Mouse (Mus musculus): ENCODE measurements around the gene Map3k20.

The Map3k20 gene

DNA sequence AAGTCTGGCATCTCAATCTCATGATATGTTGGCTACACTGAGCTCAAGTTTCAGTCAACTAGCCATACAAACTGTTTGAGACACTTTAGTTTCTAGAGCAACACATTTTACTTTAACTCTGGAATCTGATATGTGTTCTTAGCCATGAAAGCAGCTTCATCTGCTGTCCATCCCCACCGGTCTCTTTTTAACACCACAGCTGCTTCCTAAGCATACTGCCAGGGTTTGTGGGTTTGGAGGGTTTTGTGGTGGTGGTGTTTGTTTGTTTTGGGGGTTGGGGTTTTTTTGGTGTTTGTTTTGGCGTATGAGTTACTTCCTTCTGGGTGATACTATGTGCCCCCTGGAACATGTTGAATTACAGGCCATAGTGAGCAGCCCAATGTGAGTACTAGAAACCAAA, 35.2 kb downstream of the Map3k20 start:
- WGBS, result 79% methylated on average over 2 of the region's 2 CpGs

- 82% methylated on average over 5 of the region's 5 CpGs for WGBS
Observed at GRCm38 (mm10) chr2:72321591-72321990, 36.2 kb downstream of the Map3k20 start.

- 84% methylated on average over 11 of the region's 11 CpGs for WGBS
Observed at GRCm38 (mm10) chr2:72322681-72323353, 37.4 kb downstream of the Map3k20 start.

GRCm38 (mm10) chr2:72324436-72324835, 39.0 kb downstream of the Map3k20 start:
- WGBS, result 28% methylated on average over 12 of the region's 12 CpGs

DNA sequence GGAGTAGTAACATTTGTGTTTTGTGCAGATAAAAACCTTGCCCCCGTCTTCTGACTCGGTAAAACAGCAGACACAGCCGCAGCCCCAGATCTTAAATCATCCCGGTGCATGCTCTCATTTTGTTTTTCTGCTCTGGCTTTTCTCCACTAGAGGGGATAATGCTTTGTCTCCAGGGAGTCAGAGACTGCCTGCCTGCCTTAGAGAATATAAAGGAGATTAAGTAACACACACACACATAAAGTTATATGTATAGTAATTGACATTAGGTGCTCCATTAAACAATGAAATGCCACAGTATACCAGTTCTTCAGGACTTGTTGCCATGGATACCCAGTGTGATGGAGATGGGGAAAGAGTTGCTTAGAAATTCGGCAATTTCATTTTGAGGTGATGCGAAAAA, 41.1 kb downstream of the Map3k20 start:
- 43% methylated on average over 6 of the region's 6 CpGs for WGBS

GRCm38 (mm10) chr2:72328435-72328834, 43.0 kb downstream of the Map3k20 start:
- 81% methylated on average over 3 of the region's 3 CpGs for WGBS

GRCm38 (mm10) chr2:72330955-72331481, 45.6 kb downstream of the Map3k20 start:
- 85% methylated on average over 12 of the region's 12 CpGs for WGBS

- WGBS, result 62% methylated on average over 4 of the region's 4 CpGs
Observed at GRCm38 (mm10) chr2:72332067-72332466, 46.6 kb downstream of the Map3k20 start.

DNA sequence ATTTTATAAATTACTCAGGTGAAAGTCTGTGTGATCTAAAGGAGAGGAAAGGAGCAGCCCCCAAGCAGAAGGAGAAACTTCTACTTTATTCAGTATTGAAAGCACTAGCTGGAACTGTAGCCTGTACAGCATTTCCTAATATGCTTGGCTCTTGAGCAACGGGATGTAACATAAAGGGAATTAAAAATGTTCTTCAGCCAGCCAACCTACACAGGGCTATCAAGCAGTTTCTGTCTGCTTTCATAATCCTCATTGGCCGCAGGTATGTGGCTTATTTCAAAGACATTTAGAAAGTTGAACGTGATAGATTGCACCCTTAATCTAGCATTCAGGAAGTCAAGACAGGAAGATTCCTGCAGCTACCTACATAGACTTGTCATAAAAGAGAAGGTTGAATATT, 47.8 kb downstream of the Map3k20 start:
- 76% methylated on average over 3 of the region's 3 CpGs for WGBS

- 94% methylated on average over 3 of the region's 3 CpGs for WGBS
Observed at GRCm38 (mm10) chr2:72336840-72337239, 51.4 kb downstream of the Map3k20 start.

DNA sequence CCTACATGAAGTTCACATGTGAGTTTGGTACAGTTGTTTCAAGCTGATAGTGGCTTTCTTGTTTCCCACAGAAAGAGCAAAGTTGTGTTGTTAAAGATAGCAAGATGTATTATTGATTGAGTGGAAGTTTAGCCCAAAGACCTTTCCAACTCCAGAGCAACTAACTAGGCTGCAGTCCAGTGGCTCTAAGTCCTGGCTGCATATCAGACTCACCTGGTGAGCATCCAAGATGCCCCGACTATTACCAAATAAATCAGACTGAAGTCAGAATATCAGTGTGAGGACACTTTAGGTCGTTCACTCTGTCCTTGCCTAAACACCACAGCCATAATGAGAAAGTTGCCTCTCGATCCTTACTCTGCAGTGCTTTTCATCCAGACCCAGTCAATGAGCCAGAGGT, 59.8 kb downstream of the Map3k20 start:
- 91% methylated on average over 3 of the region's 3 CpGs for WGBS

DNA sequence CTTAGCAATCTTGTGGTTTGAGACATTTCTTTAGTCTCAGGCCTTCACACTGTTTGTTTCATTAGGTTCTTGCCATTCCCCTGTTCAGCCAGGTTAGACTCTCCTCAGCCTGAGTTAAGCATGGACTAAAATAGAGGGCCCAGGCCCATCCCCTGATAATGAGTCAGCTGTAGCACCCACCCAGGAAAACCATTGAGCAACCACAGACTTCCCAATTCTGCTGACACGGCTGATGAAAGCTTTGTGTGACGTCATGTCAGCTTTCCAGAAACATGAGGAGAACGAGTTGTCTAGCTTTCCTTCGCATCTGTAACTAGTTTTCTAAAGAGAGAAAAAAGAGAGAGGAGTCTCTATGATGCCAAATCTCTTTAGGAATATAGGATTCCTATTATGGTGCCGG, 65.9 kb downstream of the Map3k20 start:
- 83% methylated on average over 5 of the region's 5 CpGs for WGBS

GRCm38 (mm10) chr2:72351776-72352175, 66.3 kb downstream of the Map3k20 start:
- 95% methylated on average over 8 of the region's 8 CpGs for WGBS

DNA sequence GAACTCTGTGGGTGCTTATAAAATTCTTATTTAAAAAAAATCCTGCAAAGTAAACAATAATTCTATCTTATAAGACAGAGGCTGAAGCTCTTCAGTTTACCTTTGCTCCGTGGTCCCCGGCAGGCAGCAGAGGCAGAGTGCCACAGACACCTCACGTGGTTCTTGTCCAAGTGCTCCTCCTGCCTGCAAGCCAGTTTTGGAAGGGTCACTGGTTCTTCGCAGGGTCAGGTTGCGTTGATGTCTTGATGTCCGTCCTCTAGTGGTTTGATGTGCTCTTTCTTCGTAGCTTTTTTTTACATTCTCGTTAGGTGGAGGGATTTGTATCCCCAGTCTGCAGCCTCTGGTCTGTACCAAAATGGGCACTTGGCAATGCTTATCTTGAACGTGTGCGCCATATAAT, 71.0 kb downstream of the Map3k20 start:
- 89% methylated on average over 10 of the region's 10 CpGs for WGBS

DNA sequence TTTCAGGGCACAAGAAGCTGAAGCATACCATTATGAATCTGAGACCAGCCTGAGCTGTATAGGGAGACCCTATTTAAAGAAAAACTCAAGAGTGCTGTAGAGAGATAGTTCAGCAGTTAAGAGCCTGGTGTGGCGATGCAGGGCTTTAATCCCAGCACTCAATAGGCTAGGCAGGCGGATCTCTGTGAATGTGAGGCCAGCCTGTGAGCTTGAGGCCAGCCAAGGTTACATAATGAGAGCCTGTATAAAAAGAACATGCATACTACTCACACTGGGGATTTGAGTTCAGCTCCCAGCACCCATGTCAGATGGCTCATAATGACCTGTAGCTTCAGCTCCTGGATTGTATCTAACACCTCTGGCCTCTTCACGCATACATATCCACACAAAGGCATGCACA, 76.1 kb downstream of the Map3k20 start:
- 88% methylated on average over 3 of the region's 3 CpGs for WGBS

DNA sequence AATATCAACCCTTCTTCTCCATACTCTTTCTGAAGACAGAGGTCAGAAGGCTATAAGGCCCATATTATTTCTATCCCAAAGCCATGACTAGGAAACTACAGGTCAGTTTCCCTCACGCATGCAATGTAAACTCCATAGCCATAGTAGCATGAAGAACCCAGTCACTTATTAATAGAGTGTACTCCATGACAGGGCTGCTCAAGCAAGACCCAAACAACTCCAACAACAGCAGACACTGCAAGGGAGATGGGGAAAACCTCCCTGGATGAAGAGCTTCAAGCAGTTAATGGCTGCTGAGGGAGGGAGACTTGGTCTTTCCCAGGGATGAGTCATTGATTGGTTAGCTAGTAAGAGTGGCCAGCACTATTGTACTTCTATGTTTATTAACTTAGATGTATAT, 78.0 kb downstream of the Map3k20 start:
- WGBS, result 100% methylated on average over 1 of the region's 1 CpGs

DNA sequence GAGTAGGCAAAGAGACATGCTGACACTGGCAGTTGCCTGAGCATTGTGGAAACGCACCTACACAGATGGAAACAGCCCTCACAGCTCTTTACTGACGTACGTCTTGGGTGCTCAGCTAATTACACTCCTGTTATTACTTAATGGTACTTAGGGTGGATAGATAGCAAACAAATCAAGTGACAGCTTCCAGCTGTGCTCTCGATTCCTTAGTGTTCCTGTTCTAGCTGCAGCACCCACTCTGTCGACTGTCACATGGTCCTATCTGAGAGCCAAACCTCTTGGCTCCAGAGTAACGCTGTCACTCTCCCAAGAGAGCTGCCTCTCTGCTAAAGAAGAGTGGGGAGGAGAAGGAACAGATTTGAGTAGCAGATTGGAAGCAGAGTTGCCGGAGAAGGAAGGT, 80.5 kb downstream of the Map3k20 start:
- WGBS, result 52% methylated on average over 7 of the region's 7 CpGs

DNA sequence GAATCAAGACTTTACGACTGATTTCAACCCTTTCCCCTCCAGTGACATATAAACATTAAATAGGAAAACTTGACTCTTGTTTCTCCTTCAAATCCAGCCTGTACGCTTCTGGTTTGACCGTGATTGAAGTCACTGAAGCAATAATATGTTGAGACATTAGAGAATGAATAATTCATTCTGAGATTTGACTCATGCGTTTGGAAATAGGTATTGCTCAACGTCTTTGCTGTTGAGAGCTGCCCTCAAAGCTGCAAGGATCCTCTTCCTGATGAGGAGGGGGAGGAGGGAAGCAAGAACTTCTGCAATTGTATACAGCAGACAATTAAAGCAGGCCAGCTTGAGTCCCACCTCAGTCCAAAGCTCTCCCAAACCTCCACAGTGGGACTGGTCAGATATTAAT, 81.1 kb downstream of the Map3k20 start:
- 64% methylated on average over 5 of the region's 5 CpGs for WGBS

DNA sequence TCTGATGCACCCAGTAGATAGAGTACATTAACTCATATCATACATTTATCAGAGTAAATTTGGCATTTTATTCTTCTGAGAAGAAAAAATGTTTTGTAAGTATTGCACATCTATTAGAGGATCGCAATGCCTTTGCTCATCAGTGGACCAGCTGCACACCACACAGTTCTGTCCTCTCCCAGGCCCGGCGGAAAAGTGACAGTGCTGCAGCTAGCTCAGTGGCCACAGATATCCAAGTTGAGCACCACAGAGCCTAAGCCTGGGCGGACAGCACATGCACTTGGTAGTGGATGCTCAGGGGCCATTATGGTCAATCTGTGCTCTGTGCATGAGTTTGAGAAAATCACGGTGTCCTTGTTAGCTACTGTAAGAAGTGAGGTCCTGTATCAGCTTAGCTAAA, 82.4 kb downstream of the Map3k20 start:
- 96% methylated on average over 5 of the region's 5 CpGs for WGBS

DNA sequence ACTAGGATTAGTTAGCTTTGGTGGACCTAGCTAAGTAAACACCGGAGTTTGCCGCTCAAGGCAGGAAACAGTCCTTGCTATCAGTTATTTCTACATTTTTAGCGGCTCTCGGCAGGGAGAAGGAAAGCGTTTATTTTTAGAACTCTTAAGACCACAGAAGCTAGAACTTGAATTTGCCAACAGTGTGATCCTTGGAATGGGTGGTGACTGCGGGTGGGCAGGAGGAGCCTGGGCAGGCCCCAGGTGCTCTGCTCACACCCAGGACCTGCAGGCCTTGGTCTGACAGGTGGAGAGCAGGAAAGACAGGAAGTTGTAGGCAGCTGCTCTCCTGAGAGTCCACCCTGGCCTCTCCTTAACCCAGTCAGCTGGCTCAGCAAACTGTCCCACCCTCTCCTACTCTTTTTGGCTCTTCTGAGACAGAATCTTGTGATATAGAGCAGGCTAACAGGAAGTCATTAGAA, 83.7 kb downstream of the Map3k20 start:
- WGBS, result 37% methylated on average over 6 of the region's 6 CpGs

- 52% methylated on average over 13 of the region's 13 CpGs for WGBS
Observed at GRCm38 (mm10) chr2:72372136-72372535, 86.7 kb downstream of the Map3k20 start.

DNA sequence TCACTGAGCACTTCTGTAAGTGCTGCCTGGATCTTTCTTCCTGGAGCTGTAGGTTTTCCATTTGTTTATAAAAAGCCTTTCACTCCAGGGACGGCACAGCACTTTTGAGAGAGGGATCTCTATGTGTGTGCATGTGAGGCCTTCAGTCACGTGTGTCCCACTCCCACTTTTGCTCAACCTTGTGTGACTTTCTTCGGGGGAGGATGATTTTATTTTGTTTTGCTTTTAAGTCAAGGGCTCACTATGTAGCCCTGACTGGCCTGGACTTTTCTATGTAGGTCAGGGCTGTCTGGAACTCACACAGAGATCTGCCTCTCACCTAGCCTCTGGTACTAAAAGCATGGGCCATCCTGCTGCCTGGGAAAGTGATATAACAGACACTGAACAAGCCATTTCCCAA, 88.6 kb downstream of the Map3k20 start:
- 89% methylated on average over 3 of the region's 3 CpGs for WGBS

GRCm38 (mm10) chr2:72375877-72376276, 90.4 kb downstream of the Map3k20 start:
- 84% methylated on average over 3 of the region's 3 CpGs for WGBS

GRCm38 (mm10) chr2:72376946-72377345, 91.5 kb downstream of the Map3k20 start:
- WGBS, result 79% methylated on average over 5 of the region's 5 CpGs

Measured in cerebral cortex, adult 2 months (tissue).